Mouse (Mus musculus): ENCODE results near the gene Sirt5. TPM values are rescaled to one million over a fixed set of nuclear protein-coding genes. Genes with fewer than 3 reads are reported as not detected.

Gene Sirt5
- polyA plus RNA-seq, 1 experiment from 2014 or later: 8.9 TPM

GRCm38 (mm10) chr13:43365825-43366184 is 509 bp downstream of the Sirt5 start:
- TF ChIP-seq EP300 (IDR thresholded peaks at IDR 0.05; ENCODE audit: low read depth) (no peak), CTCF (IDR thresholded peaks at IDR 0.05; ENCODE audit: low read depth) (no peak)
- Histone ChIP-seq H3K9me3 (ENCODE audit: low read length) (no peaks in the 10 kb centered on the region), H3K4me3 (ENCODE audit: low read depth, low read length) (peak overlapping the region; percentile 78), H3K4me1 (ENCODE audit: insufficient read depth) (peaks cover 3% of the 10 kb centered on the region; the same call in 1 of the 2 replicates), H3K36me3 (replicated peaks; ENCODE audit: insufficient read depth, low read length) (no peaks in the 10 kb centered on the region), H3K27ac (ENCODE audit: low read depth) (peak overlapping the region; percentile 82), H3K4me2 (ENCODE audit: low read depth, low read length) (peak overlapping the region; percentile 86), H3K27me3 (ENCODE audit: insufficient read depth, low read length) (no peaks in the 10 kb centered on the region), H3K9ac (replicated peaks) (peak overlapping the region; percentile 74)
- 6% methylated on average over 11 of the region's 11 CpGs for WGBS (ENCODE audit: insufficient replicate concordance)
- ATAC-seq (no peak; the same call in 1 of the 2 replicates), DNase-seq (no peak)

GRCm38 (mm10) chr13:43370063-43370462 is 4.8 kb downstream of the Sirt5 start:
- Histone ChIP-seq H3K4me1 (ENCODE audit: insufficient read depth) (peaks cover 1% of the 10 kb centered on the region; the same call in 1 of the 2 replicates), H3K4me2 (ENCODE audit: low read depth, low read length) (no peak overlapping the region), H3K27me3 (ENCODE audit: insufficient read depth, low read length) (no peaks in the 10 kb centered on the region), H3K36me3 (replicated peaks; ENCODE audit: insufficient read depth, low read length) (peaks cover 9% of the 10 kb centered on the region), H3K9ac (replicated peaks) (no peak overlapping the region), H3K9me3 (ENCODE audit: low read length) (no peaks in the 10 kb centered on the region), H3K4me3 (ENCODE audit: low read depth, low read length) (no peak overlapping the region), H3K27ac (ENCODE audit: low read depth) (no peak overlapping the region)
- 66% methylated on average over 6 of the region's 6 CpGs for WGBS (ENCODE audit: insufficient replicate concordance)
- no peak for DNase-seq
- no peak for TF ChIP-seq EP300 (IDR thresholded peaks at IDR 0.05; ENCODE audit: low read depth)
- no peak for TF ChIP-seq CTCF (IDR thresholded peaks at IDR 0.05; ENCODE audit: low read depth)
- no peak for ATAC-seq

GRCm38 (mm10) chr13:43372892-43373291 is 7.6 kb downstream of the Sirt5 start:
- no peak for DNase-seq
- Histone ChIP-seq H3K9me3 (ENCODE audit: low read length) (no peaks in the 10 kb centered on the region), H3K4me2 (ENCODE audit: low read depth, low read length) (no peak overlapping the region), H3K36me3 (replicated peaks; ENCODE audit: insufficient read depth, low read length) (peaks cover 17% of the 10 kb centered on the region), H3K27ac (ENCODE audit: low read depth) (no peak overlapping the region), H3K27me3 (ENCODE audit: insufficient read depth, low read length) (no peaks in the 10 kb centered on the region), H3K4me1 (ENCODE audit: insufficient read depth) (no peaks in the 10 kb centered on the region), H3K9ac (replicated peaks) (no peak overlapping the region), H3K4me3 (ENCODE audit: low read depth, low read length) (no peak overlapping the region)
- no peak for TF ChIP-seq EP300 (IDR thresholded peaks at IDR 0.05; ENCODE audit: low read depth)
- 0 out of 2 replicates have a peak, but pooled peaks have one; percentile 12 for TF ChIP-seq CTCF (IDR thresholded peaks at IDR 0.05; ENCODE audit: low read depth)
- 78% methylated on average over 1 of the region's 1 CpGs for WGBS (ENCODE audit: insufficient replicate concordance)
- no peak for ATAC-seq

GRCm38 (mm10) chr13:43374205-43374604 is 8.9 kb downstream of the Sirt5 start:
- no peak for DNase-seq
- 76% methylated on average over 10 of the region's 10 CpGs for WGBS (ENCODE audit: insufficient replicate concordance)
- Histone ChIP-seq H3K4me3 (ENCODE audit: low read depth, low read length) (no peak overlapping the region), H3K4me1 (ENCODE audit: insufficient read depth) (no peaks in the 10 kb centered on the region), H3K9me3 (ENCODE audit: low read length) (no peaks in the 10 kb centered on the region), H3K4me2 (ENCODE audit: low read depth, low read length) (no peak overlapping the region), H3K36me3 (replicated peaks; ENCODE audit: insufficient read depth, low read length) (peaks cover 18% of the 10 kb centered on the region), H3K27ac (ENCODE audit: low read depth) (no peak overlapping the region), H3K27me3 (ENCODE audit: insufficient read depth, low read length) (no peaks in the 10 kb centered on the region), H3K9ac (replicated peaks) (no peak overlapping the region)
- TF ChIP-seq EP300 (IDR thresholded peaks at IDR 0.05; ENCODE audit: low read depth) (no peak), CTCF (IDR thresholded peaks at IDR 0.05; ENCODE audit: low read depth) (no peak)
- no peak for ATAC-seq

GRCm38 (mm10) chr13:43374918-43375432 is 9.7 kb downstream of the Sirt5 start:
- 40% methylated on average over 2 of the region's 2 CpGs for WGBS (ENCODE audit: insufficient replicate concordance)
- Histone ChIP-seq H3K4me2 (ENCODE audit: low read depth, low read length) (no peak overlapping the region), H3K4me1 (ENCODE audit: insufficient read depth) (no peaks in the 10 kb centered on the region), H3K4me3 (ENCODE audit: low read depth, low read length) (no peak overlapping the region), H3K27ac (ENCODE audit: low read depth) (no peak overlapping the region), H3K9me3 (ENCODE audit: low read length) (no peaks in the 10 kb centered on the region), H3K27me3 (ENCODE audit: insufficient read depth, low read length) (no peaks in the 10 kb centered on the region), H3K36me3 (replicated peaks; ENCODE audit: insufficient read depth, low read length) (peaks cover 18% of the 10 kb centered on the region), H3K9ac (replicated peaks) (no peak overlapping the region)
- no peak for DNase-seq
- 0 out of 2 replicates have a peak, but pooled peaks have one; percentile 23 for ATAC-seq
- TF ChIP-seq CTCF (IDR thresholded peaks at IDR 0.05; ENCODE audit: low read depth): no peak
- no peak for TF ChIP-seq EP300 (IDR thresholded peaks at IDR 0.05; ENCODE audit: low read depth)

GRCm38 (mm10) chr13:43379989-43380388 is 14.7 kb downstream of the Sirt5 start:
- Histone ChIP-seq H3K4me3 (ENCODE audit: low read depth, low read length) (no peak overlapping the region), H3K9ac (replicated peaks) (no peak overlapping the region), H3K27ac (ENCODE audit: low read depth) (no peak overlapping the region), H3K36me3 (replicated peaks; ENCODE audit: insufficient read depth, low read length) (peaks cover 9% of the 10 kb centered on the region; the same call in 1 of the 2 replicates), H3K27me3 (ENCODE audit: insufficient read depth, low read length) (no peaks in the 10 kb centered on the region), H3K9me3 (ENCODE audit: low read length) (no peaks in the 10 kb centered on the region), H3K4me2 (ENCODE audit: low read depth, low read length) (no peak overlapping the region), H3K4me1 (ENCODE audit: insufficient read depth) (no peaks in the 10 kb centered on the region)
- TF ChIP-seq EP300 (IDR thresholded peaks at IDR 0.05; ENCODE audit: low read depth): no peak
- no peak for TF ChIP-seq CTCF (IDR thresholded peaks at IDR 0.05; ENCODE audit: low read depth)
- DNase-seq (no peak), ATAC-seq (no peak)
- WGBS (ENCODE audit: insufficient replicate concordance): 62% methylated on average over 3 of the region's 3 CpGs

Data from liver, postnatal 0 days (tissue).